Mouse (Mus musculus) spleen, postnatal 4 days (tissue): ENCODE results near the gene Mdh1.

ENCODE experiments used
- DNase-seq, 2 experiments: peaks; one replicate each; pipeline ENCODE4 v3.0.0; 2022; ENCODE audit warnings: low spot score in 2 of 2

Gene Mdh1

DNA sequence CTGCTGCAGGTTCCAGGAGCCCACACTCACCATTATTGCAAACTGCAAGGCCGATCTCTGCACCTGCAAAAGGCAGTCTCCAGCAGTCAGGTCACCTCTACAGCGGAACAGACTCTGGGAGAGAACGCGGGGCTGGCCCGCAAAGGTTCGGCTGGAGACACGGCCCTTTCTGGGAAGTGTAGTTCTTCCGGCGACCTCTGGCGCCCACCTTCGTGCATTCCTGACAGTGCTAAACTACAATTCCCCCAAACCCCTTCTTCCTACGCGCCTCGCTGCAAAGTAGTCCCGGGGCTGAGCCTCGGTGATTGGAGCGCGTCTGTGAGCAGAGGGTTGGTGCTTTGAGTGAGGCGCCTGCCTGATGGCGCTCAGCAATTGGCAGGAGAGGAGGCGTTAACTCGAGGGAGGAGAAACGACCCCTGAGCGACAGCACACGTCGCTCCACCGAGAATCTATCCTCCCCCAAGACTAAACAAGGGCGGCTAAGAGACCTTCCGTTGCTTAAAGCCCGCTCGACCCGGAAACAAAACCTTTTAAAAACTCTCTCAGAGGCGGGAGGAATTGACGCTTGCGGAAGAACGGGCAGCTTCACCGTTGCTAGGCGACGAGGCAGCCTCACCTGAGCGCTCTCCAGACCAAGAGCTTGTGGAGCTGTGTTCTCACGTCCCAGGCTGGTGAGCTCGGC is at the start of gene Mdh1, which contains the start of gene Wdpcp:
TSS of gene Mdh1 (minus strand) at position 668 of the 682 bp plus-strand sequence.
TSS of gene Wdpcp (plus strand) at position 536 of the 682 bp plus-strand sequence.
- DNase-seq, result peak; percentile 84 to 88

DNA sequence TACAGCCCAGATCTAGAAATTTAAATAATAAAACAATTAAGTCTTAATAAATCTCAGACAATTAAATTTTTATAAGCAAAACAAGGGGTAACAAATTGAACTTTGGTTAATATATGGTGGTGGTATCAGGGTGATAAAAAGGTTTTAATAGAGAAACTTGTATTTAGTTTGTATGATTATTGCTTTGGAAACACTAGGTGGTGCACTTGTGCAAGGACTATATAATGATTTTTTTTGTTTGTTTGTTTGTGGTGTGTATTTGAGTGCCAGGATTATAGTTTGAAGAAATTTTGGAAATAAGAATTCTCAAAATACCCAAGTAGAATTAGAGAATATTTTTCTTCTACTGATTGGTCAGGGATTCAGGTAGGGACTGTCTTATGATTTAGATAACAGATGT is 43.7 kb upstream of the Mdh1 start:
- DNase-seq, result no peak

DNA sequence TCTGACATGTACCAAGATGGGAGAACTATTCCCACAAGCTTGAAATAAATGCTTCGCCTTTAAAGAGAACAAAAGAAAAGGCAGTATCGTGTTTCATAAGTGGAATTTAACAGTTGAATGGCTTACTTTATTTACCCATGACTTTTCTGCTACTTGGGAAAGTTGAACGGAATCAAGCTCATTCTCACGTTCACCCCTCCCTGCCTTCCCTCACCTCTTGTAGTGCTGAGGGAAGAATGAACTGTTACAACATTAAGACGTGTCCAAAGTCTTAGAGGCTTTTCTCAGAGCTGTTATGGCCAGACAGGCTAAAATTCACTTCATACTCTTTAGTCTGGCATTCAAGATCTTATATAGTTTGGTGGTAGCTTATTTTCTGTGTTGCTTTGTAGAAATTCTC is 30.3 kb upstream of the Mdh1 start:
- no peak for DNase-seq

DNA sequence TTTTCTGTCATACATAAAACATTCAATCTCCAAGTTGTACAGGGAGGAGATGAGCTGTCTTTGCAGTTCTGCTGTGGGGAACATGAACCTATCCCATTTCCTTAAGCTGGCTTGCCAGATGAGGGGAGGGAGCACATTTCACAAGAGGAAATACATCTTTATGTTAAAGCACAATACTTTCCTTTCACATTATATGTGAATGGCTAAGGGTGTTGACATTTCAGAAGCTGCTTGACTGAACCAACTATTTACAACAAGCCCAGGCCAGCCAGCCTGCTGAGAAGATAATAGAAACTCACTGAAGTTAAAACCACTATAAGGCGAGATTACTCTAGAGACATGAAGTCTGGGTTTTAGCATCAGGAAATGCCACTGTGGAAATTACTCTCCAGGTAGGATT is 11.1 kb upstream of the Mdh1 start:
- DNase-seq, result no peak

DNA sequence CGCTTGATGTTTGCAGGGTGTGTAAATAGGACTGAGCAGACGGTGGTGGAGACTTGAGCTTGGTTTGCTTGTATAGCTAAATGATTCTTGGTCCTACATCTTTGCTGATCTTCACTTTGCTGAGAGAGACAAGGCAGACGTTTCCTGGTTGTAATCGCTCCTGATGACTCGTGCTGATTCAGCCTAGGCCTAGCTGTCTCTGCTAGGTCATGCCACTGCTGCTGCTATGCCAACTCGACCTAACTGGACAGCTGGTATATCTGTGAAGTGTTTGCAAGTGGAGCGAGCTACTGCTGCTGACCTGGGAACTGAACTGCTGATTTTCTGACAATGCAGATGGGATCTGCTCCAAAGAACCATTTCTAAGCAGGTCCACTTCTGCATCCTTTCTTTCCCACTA is 9.3 kb upstream of the Mdh1 start:
- DNase-seq, result no peak

DNA sequence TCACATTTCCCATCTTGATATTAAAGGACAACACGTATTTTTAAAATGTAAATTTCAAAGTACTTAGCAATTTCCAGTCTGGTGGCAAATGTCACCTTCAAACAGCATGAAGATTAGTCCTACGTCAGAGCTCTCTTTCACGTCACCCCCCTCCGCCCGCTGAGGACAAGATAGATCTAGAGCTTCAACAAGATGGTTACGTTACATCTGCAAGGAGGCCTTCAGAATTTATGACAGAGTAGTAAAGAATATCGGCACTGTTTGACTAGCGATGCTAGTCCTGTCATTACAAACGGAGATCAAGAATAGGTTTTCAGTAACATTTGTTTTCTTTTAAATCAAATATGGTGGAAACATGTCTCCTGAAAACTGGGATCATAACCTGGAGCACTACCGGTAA is 1.2 kb downstream of the Mdh1 start:
- no peak for DNase-seq

DNA sequence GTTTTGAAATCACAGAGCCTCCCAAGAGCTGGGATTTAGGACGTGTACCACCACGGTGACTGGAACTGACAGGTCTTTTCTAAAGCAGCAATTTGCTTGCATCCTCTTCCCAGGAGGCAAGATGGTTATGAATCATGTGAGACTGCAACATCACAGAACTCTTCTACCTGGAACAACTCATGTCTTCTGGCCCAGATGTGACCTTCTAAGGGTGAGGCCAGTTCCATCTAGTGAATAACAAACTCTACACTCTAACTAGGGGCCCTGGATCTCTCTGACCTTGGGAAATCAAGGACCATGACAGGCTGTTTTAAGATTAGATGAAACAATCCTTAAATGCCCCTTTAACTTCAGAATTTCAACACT is 2.1 kb downstream of the Mdh1 start:
- DNase-seq, result no peak

DNA sequence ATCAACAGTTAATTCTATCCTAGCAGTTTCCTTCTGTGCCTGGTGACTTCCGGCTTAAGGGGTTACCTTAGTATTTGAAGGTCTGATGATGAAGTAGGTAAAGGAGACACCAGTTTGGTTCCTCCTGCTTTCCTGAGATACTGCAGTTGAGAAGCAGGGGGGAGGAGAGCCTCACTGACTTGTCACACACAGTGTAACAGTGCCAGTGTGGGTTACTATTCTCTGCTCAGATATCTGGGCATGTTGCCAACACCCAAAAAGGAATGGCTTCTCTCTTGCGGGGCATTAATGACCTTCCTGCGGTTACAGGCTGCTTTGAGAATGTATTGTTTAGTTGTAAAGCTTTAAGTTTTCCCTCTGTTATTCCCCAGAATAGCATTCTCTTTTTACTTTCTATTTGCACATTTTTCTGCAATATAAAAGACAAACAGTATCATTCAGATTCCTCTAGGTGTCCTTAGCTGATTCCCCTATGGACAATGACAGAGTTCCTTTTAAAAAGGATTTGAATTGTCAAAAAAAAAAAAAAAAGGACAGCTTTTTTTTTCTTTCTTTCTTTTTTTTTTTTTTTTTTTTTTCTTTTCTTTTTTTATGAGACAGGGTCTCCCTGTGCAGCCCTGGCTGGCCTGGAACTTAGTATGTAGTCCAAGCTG is 2.6 kb downstream of the Mdh1 start:
- no peak for DNase-seq

DNA sequence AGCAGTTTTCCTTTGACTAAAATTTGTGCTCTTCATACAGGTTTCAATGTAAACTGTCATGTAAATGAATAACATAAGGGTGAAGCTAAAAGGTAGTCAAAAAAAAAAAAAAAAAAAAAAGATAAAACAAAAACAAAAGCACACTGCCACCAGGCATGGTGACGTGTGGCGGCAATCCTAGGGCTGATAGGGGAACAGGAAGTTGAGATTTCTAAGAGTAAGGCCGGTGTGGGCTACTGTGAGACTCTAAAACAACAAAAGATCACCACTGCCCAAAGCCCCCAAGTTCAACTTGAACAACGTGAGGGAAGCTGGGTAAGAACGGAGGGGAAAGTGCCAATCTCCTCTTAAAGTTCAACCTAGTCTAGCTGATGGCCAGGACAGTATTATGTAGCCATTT is 3.2 kb downstream of the Mdh1 start:
- DNase-seq, result no peak

DNA sequence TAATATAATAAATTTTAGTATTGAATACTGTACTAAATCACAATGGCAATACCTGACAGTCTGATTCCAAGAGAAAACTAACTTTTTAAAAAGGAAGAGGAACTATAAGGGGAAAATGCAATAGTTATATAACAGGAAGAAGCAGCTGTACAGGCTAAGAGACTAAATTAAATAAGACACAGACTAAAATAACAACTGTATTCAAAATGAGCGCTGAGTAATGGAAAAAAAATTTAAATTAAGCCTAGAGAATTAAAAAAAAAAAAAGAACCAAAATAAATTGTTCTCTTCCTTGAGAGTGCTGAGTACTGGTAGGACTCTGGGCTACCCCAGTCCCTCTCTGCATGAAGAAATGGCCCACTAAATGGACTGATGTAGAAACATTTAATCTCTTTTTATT is 4.4 kb downstream of the Mdh1 start:
- no peak for DNase-seq

DNA sequence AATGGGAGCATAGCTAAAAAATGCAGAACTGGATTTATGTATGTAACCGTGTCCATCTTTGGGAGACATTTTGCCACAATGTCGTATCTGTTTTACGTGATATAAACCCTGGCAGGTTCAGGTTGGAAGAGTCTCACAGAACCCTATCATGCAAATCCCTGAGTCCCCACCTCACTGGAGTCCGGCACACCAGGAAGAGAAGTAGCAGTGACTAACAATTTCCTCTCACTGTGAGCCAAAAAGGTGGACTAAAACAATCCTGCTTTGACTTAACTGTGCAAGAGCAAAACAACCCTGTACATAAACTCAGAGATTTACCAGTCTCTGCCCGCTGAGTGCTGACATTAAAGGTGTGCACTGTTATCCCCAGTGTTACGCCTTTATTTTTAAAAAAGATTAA is 5.2 kb downstream of the Mdh1 start:
- no peak for DNase-seq

DNA sequence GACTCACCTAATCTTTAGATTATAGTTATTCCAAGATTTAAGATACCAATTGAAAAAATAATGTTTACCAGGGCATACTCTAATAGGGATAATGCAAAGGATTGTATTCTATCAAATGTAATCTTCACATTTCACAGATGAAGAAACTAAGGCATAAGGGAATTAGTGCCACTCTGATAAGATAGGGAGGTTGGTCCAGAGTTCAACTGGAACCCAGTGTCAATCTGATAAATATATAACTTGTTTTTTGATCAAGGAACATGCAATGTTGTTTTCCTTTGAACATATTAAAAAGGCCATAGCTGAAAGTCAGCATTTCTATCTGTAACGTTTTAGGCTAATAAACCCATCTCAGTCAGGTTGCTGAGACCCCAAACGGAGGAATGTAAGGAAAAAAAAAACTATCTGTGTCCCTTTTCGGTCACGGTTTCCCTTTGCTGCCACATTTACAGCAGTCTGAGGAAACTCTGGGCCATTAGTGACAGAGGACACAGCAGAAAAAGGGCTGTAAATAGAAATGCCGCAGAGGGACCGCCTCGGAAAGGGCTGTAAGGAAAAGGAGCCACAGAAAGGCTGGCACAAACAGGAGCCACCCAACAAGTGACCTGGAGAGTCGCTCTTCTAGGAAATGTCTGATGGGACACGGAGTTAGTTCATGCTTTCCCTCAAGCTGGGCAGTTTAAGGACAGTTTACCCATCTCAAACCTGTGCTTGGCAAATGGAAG is 7.3 kb downstream of the Mdh1 start:
- DNase-seq, result no peak

DNA sequence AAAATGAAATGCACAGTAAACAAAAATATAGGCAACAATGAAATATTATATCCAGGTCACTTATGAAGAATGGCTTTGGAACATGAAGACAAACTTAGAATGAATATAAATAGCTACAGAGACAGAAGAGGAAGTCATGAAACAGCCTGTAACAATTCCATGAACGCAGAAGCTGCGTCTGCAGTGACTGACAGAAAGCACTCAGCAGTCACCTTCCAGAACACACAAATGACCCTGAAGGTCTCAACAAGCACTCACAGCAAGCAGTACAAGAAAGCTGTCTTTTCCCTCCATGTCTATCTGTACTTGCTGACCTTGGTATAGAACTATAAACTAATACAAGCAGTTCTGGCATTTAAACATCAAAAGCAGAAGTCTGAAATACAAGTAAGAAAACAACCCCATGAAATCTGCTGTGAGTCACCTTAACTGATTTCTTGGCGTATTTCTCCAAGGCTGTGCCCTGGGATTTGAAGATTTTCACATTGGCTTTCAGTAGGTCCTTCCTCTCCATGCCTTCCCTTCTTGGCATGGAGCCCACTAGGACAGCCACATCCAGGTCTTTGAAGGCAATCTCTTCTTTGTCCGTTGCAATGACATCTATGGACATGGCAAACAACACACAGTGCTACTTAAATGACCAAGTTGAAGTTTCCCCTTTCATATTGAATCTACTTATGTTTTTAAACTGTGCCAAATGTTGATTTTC is 8.4 kb downstream of the Mdh1 start:
- no peak for DNase-seq

DNA sequence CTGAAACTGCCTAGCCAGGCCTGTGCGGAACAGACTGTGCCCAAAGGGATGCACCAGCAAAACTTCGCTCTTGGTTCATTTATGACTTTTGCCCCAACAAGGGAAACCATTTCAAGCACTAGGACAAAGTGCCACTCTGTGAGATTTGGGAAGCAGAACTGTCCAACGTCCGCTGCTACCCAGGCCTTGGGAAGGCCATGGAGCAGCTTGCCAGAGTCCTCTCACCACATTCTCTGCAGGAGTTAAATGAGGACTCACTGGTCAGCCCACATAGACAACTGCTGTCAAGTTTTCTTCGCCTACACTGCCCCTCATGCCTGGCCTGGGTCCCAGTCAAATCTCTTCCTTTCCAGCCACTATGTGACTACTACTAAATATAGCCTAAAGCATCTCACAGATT is 10.8 kb downstream of the Mdh1 start:
- no peak for DNase-seq

DNA sequence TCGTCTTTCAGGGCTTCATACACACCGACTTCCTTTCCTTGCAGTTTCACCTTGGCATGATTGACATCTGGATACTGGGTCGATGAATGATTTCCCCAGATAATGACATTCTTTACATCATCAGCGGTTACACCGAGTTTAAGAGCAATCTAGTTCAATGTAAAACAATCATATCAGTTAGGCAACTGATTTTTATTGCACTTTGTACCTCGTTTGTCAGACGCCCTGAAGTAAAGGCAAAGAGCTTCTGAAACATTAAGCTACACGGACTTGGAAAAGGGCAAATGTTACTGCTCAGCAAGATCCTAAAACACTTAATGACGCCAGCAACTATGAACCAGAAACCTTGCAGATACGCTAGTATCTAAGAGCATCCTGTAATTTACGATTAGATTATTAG is 12.4 kb downstream of the Mdh1 start:
- no peak for DNase-seq

DNA sequence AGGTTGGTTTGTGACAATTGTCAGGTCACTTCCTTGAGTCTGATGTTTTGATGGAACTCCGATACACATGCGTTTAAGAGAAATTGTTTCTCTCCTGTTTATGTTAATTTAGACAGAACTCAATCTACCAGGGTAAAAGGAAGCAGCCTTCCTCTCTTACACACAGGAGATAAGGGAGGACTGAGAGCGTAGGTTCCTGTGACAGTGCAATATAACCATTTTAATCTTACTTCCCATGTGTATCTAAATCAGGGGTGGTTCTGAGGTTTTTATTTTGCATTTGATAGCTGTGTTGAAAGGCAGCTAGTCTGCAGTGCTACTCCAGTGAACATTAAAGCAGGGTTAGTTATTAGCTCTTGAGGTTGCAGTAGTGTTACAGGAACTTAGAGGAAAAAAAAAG is 20.1 kb downstream of the Mdh1 start:
- DNase-seq, result no peak

DNA sequence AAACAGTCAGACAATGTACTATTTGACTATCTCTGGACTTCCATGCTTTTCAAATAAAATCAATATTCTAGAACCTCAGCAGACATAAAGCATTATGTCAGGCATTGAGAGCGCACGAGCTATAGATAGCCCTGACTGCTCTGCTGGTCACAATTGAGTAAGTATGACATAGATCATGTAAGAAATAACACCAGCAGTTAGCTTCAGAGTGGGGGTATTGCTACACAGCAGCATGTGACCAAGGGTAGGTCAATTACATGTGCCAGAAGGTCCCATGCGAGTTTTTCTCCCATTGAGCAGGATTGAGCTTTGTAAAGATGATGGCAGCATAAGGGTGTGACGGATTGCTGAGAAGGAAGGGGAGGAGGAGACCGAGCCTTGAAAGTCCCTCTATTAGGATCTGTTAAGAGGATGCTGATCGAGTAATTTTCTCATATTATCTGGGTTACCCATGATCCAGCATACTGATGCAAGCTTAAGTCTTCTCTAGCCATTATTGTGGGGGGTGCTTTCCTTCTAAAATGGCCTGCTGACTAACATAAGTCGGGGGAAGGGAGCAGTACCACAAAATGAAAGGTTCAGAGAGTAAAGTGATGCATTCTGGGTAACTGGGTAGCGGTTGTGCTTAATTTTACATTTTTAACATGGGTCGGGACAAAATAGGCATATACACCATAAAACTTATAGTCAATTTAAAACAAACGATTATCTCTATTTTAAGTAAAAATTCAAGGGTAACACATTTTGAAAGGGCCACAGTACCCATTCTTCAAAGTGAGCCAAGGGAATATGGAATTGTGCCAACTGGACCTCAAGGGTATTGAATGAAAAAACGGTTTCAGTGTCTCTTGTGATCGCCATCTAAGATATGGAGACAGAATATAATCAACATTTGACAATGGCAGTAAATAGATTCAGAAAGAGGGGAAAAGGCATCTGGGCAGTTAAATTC is 21.7 kb downstream of the Mdh1 start:
- no peak for DNase-seq

DNA sequence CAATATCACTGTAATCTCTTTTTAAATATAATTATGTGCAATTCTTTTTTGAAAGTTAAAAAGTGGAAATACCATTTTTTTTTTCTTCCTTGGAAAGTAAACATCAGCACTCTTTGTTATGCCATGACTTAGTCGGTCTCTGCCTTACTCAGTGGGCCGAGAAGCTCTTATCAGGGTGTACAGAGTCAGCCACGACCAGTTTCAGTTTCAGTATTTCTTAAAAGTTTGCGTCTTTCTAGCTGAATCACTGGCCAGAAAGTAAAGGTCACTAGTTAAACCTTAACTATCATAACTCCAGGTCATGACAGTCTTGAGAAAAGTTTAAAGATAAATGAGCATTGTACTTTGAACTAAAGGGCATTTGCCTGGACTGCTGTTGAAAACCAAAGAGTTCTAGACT is 22.4 kb downstream of the Mdh1 start:
- DNase-seq, result no peak

DNA sequence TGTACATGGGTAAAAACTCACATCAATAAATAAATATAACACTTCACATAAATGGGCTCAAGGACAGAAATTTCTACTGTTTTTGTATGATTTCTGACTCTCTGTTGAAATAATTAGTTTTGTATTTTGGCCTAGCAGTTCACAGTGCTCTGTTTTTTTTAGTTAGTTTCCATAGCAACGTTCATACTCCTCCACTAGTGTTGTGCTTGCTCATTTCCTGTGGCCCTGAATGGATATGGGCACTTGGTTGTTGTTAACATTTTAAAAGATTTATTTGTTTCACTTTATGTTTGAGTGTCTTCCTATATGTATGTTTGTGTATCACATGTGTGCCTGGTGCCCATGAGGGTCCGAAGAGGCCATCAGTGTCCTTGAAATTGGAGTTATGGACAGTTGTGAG is 23.1 kb downstream of the Mdh1 start:
- no peak for DNase-seq

DNA sequence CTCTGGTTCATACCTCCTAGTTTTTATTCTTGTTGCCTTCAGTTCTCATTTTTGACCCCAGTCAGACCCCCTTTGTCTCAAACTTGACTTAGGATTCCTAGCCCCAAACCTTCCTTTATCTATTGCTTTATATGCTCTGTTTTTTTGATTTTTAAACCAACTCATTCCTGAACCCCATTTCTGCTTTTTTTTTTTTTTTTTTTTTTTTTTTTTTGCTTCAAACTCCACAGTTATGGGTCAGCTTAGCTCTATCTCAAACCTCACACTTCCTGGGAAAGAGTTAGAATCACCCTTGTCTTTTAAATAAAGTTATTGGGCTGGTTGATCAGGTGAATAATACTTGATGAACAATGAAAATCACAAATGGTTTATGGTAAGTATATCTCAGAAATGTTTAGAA is 24.6 kb downstream of the Mdh1 start:
- no peak for DNase-seq

DNA sequence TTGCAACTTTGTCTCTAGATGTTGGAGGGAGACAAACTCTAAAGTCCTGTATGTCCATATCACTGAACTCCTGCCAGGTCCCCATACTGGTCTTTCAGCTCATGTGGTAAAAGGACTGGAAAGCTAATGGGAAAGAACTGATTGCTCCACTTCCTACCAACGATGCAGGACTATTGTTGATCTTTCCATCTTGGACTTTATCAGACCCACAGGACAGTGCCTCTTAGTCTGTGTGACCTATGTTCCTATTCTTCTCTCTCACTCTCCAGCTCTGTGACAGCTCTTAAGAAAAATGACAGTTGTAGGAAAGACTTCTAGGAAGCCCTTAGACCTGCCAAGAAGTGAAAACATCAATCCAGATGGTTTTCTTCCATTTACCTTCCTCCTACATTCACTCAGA is 25.5 kb downstream of the Mdh1 start:
- DNase-seq, result no peak
